Mouse (Mus musculus) layer of hippocampus, adult 9-11 months (tissue): ENCODE measurements at regions not wholly inside any gene's neighbourhood (a gene's known extent, or its start where the extent isn't known, plus 50 kb on each side); places are given as distances from the start of the nearest gene placed in this dataset.

Experiments
- DNase-seq: peaks from one replicate; pipeline ENCODE4 v3.0.0; 2022

- peak; percentile 90 for DNase-seq
These were observed 54.4 kb upstream of the Csrp1 start for GRCm38 (mm10) chr1:135665484-135665883.

- DNase-seq: no peak
These were observed 51.5 kb upstream of the Csrp1 start for GRCm38 (mm10) chr1:135668331-135668730.

- DNase-seq: no peak
These were observed 50.9 kb upstream of the Csrp1 start for GRCm38 (mm10) chr1:135668951-135669350.

- DNase-seq: no peak
These were observed 50.1 kb upstream of the Csrp1 start for GRCm38 (mm10) chr1:135669803-135670202.
